Mouse (Mus musculus) CD4-positive helper T cell, adult 2 months (primary cell): ENCODE measurements around the gene Cmip.

Experiments
- DNase-seq: peaks from one replicate; pipeline ENCODE4 v3.0.0-alpha.2; 2012; ENCODE audit warnings: low read depth, missing footprints, low spot score

Cmip gene

GRCm38 (mm10) chr8:117294812-117295211 is 37.9 kb downstream of the Cmip start:
- DNase-seq = no peak

GRCm38 (mm10) chr8:117297913-117298518 is 41.2 kb downstream of the Cmip start:
- no peak for DNase-seq

- no peak for DNase-seq
Measured at GRCm38 (mm10) chr8:117299204-117299603, 42.3 kb downstream of the Cmip start.

- DNase-seq = no peak
Measured at GRCm38 (mm10) chr8:117300188-117300587, 43.3 kb downstream of the Cmip start.

DNA sequence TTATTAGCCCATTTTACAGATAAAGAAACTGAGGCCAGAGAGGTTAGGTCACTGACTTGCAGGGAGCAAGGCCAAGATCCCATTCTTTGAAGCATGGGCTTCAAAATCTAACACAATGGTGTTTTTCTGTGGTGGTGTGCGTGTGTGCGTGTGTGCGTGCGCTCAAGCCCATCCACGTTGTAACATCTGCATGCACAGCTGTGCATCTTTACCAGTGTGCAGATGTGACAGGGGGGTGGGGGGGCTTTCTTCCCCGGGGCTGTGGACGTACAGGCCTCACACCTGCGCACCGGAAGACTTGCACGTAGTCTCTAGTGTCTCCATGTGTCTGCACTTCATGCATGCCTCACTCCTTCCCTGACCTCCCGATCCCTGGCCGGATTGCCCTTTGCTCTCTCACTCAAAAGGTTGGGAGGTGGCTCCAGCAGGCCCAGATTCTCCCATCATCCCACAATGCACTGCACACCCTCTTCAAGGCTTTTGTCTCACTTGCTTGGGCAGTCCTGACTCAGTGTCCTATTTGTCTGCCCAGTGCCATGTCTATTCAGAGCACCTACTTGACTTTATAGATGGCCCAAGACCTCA is 44.7 kb downstream of the Cmip start:
- DNase-seq = no peak

- no peak for DNase-seq
Measured at GRCm38 (mm10) chr8:117302072-117302471, 45.2 kb downstream of the Cmip start.

DNA sequence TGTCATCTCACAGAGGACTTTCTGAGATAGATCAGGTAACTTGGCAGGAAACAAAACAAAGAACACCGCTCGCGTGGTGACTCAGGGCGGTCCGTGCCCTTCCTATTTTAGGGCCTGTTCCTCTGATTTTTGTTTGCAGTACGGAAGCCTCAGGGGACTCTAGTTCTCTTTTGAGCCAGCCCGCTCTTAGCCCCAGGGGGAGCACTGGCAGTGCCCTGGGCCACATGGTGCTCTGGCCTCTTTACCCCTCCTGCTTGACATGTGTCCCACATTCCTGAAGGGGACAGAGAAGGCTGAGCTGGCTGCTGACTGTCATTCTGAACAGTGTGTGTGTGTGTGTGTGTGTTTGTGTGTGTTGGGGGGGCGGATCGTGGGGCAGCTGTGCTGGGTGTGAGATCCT is 46.8 kb downstream of the Cmip start:
- DNase-seq = peak; percentile 42

GRCm38 (mm10) chr8:117305405-117305804 is 48.5 kb downstream of the Cmip start:
- peak; percentile 55 for DNase-seq

- DNase-seq = no peak
Measured at GRCm38 (mm10) chr8:117306756-117307155, 49.9 kb downstream of the Cmip start.

DNA sequence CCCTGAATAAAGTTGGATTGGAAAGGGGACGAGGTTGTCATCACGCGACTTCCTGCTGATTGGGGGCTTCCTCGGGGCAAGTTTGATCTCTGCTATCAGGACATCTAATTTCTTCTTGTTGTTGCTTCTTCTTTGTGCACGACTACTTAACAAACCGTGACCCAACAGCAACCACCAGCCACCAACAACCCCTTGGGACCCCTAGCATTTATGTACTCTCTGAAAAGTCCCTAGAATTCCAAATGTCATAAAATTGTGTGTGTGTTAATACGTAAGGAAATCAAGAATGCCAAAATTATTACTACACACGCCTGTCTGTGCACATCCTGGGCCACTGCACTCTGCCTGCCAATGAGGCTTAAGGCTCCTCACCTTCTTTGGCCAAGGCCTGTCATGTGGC is 50.4 kb downstream of the Cmip start:
- no peak for DNase-seq

DNA sequence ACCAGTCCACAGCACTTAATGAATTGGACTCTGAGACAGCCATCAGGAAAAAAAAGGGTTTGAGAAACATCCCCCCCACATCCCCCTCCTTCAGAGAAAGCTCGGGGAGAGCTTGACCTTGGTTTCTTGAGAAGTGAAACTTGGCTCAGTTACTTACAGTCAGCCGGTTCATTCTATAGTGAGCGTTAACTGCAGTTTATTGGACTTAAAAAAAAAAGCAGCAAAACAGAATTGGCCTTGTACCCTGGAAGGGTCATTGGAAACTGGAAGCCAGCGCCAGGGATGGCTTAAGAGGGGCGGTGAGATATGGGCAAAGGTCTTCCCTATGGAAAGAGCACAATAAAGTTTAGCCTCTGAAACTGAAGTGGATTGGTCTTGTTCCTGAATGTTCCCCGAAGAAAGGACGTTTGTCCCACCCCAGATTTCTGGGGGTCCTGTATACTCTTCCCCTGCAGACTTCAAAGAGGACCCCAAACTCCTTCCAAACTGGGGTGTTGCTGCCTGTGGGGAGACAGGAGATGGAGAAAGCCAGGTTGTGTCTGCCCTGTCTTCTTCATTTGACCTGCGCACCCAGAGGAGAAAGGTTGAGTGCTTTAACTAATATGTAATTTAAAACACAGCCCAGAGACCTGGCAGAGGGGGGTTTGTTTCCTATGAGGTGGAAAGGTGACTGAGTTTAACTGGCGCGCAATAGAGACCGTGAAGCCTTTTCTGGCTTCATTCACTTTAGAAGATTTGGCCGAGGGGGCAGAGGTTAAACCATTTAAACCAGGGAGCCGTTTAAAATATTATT is 51.6 kb downstream of the Cmip start:
- DNase-seq = no peak

GRCm38 (mm10) chr8:117309653-117310274 is 52.9 kb downstream of the Cmip start:
- no peak for DNase-seq

DNA sequence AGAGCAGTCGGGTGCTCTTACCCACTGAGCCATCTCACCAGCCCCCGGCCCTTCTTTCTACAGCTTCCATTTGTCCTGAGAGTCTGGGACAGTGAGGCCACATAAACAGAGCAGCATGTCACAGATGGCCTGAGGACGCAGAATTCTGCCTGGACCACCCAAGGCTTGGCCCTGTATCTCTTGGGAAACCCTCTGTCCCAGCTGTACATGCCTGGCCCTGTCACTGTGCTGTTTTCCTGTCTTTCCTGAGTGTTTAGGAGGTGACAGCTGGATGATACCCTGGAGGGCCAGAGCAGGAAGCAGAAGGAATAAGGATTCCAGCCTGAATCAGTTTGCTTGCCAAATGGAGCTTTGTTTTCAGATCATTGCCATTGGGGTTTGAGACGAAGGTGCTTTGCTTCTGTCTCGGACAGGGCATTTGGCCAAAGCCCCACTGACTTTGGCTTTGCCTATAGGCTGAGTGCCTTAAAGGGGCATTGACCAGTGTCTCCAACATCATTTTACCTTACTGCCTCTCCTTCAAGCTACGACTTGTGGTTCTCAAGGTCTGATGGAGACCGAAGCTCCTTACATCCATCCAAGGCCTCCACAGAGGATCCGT is 54.2 kb downstream of the Cmip start:
- DNase-seq = no peak

GRCm38 (mm10) chr8:117314308-117314953 is 57.6 kb downstream of the Cmip start:
- DNase-seq = no peak

- no peak for DNase-seq
Measured at GRCm38 (mm10) chr8:117315727-117316126, 58.9 kb downstream of the Cmip start.

DNA sequence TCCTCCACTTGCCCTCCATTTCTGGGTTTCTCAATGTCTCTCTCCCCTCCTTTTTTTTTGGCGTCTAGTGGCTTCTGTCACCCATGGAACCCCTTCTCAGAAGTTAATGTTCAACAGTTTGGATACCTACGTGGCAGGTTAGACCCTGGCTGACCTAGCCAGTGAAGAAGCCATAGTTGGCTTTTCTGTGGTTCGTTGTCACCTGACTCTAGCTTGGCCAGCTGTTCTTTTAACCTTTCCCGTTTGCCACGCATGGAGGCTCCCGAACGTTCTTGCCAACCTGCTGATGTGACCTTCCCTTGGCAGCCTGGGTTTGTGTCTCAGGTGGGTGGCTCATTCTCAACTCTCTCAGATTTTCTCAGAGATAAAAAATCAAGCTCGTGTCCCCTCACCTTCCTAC is 60.6 kb downstream of the Cmip start:
- no peak for DNase-seq

DNA sequence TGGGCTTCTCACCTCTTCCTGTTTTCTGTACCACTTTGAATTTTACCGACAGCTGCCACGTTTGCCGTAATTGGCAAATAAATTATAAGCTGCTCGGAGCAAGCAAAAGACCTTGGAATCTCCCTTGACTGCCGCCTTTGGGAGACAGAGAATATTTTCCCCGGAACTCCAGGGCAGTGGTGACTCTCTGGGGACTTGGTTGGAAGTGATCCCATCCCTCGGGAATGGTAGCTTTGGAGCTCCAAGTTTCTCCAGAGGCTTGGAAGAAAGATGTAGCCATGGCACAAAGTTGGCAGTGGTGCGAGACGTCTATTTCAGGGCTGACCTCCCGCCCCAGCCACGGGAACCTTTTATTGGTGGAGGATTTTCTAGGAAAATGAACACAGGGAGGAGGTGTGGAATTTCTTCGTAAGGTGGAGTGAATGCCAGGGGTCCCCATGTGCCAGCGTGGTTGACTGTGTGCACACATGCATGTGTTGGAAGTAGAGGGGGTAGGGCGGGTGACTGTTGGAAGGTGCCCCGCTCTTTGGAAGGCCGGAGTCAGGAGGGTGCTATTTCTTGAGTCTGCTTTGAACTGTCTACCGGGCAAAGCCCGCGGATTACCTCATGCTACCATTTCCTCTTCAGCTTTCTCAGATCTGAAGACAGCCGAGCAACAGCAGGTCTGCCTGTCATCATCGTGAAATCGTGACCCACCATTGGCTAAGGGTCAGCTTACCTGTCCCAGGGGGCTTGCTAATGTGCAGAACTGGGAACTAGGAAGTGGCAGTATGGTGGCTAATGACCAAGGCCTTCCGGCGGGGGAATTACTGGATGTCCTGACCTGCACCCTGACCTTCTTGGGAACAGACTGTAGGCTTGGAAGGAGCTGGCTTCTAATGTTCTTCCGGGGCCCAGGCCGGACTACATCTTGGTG is 62.3 kb downstream of the Cmip start:
- peak; percentile 23 for DNase-seq

DNA sequence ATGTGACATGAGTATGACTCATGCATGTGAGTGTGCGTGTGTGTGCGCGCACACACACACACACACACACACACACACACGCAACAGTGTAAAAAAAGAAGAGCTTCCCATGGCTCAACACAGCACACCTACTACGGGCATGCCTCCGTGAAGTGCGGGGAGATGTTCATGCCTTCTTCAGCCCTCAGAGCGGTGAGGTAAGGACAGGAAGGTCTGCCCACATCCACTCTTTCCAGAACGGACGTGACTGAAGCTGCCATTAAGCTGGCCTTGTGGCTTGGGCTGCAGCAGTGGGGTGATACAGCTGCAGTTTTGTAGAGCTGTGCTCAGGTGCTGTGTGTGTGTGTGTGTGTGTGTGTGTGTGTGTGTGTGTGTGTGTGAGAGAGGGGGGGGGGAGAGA is 63.8 kb downstream of the Cmip start:
- peak; percentile 69 for DNase-seq

- DNase-seq = no peak
Measured at GRCm38 (mm10) chr8:117321232-117321631, 64.4 kb downstream of the Cmip start.

GRCm38 (mm10) chr8:117322021-117322420 is 65.2 kb downstream of the Cmip start:
- peak; percentile 94 for DNase-seq
